Mouse (Mus musculus) v-Abl transformed pro-B cells (cell line): ENCODE results near the gene Lars2.

Experiments used
- in situ Hi-C, 2 experiments: fragments of 400-800 bp; cut with MboI; formaldehyde crosslinking; loops; one replicate each; pipeline ENCODE4 v1.15.1; 2025; ENCODE audit not compliant: unreplicated experiment in 2 of 2

Gene Lars2

DNA sequence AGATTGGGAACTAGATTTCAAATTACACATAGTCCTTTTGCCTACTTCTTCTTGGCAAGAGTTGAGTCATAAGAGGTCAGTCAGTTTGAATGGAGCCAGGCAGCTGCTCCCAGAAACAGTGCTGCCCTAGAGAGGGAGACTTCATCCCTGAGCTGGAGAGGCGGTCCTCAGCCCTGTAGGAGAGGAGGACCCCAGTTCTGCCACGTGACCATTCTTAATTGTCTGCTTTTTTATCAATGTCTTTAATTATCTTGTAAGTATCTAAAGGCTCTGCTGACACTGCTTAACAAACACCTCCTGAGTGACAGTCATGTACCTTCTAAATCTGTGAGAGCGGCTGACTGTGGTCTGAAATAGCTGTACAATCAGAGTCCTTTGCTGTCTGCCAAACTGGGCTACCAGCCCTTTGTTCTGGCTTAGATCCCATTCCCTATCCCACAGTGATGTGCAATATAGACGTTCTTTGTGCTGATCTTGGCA, 100.5 kb downstream of the Lars2 start:
- in situ Hi-C loops, result no loop called here

GRCm38 (mm10) chr9:123468406-123469085, 101.8 kb downstream of the Lars2 start:
- in situ Hi-C loops, result no loop called here

GRCm38 (mm10) chr9:123469087-123469486, 102.4 kb downstream of the Lars2 start:
- in situ Hi-C loops, result no loop called here

GRCm38 (mm10) chr9:123473377-123473776, 106.7 kb downstream of the Lars2 start:
- in situ Hi-C loops, result no loop called here

- in situ Hi-C loops, result loop anchor here (5.0 to 25.0 kb wide), 2 partner anchors 37 to 1763 kb away; partner anchors contain the start of genes Nktr (in 1 of the 2), Sec22c (in 1 of the 2) and Ss18l2 (in 1 of the 2)
These were observed 108.8 kb downstream of the Lars2 start for GRCm38 (mm10) chr9:123475569-123475968.

GRCm38 (mm10) chr9:123478031-123478585, 111.4 kb downstream of the Lars2 start:
- in situ Hi-C loops, result loop anchor here (5.0 to 25.0 kb wide), 2 partner anchors 34 to 1766 kb away; partner anchors contain the start of genes Nktr (in 1 of the 2), Sec22c (in 1 of the 2) and Ss18l2 (in 1 of the 2)

DNA sequence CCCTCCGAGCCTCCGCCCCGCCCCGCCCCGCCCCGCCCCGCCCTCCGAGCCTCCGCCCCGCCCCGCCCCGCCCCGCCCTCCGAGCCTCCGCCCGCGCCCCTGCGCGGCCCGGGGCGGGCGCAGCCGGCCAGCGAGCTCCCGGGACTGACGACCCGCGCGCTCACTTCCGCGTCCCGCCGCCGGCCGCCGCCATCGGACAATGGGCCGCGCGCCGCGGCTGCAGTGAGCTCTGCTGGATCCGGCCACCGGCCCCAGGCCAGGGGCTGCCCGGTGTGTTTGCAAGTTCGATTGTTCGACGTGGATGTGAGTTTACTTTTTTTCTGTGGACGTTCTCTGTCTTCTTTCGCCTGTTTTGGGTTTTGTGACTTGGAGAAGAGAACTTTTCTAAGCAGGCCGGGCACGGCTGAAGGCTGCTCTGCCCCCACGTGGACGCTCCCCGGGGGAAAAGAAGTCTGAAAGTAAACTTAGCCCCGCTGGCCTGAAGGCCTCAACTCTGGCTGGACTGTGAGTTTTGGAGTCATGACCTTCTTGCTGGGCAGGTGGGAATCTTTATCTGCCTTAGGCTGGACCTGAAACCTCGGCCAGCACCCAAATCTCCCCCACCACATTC, 112.0 kb downstream of the Lars2 start, which contains the start of gene Limd1:
Gene Limd1 (plus strand): TSS at position 121 of the 610 bp plus-strand sequence.
- in situ Hi-C loops, result loop anchor here (5.0 to 25.0 kb wide), 2 partner anchors 34 to 1766 kb away; partner anchors contain the start of genes Nktr (in 1 of the 2), Sec22c (in 1 of the 2) and Ss18l2 (in 1 of the 2)

- in situ Hi-C loops, result loop anchor here (5.0 to 25.0 kb wide), 2 partner anchors 33 to 1767 kb away; partner anchors contain the start of genes Nktr (in 1 of the 2), Sec22c (in 1 of the 2) and Ss18l2 (in 1 of the 2)
These were observed 112.5 kb downstream of the Lars2 start for GRCm38 (mm10) chr9:123479196-123479669.

DNA sequence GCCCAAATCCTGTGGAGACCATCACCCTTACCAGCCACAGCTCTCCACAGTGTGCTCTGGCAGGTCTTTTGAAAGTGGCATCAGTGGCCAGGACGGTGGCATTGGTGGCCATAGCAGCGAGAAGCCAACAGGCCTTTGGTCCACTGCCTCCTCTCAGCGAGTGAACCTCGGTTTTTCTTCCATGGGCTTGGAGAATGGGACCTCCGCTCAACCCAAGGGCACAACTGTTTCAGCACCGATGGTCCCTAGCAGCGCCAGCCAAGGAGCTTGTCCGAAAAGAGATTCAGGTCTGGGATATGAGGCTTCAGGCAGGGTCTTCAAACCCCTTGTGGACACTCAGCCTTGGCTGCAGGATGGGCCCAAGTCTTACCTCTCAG, 113.1 kb downstream of the Lars2 start:
- in situ Hi-C loops, result loop anchor here (5.0 to 25.0 kb wide), 3 partner anchors 32 to 1768 kb away; partner anchors contain the start of genes Nktr (in 1 of the 2), Sacm1l (in 1 of the 2), Sec22c (in 1 of the 2) and Ss18l2 (in 1 of the 2)

DNA sequence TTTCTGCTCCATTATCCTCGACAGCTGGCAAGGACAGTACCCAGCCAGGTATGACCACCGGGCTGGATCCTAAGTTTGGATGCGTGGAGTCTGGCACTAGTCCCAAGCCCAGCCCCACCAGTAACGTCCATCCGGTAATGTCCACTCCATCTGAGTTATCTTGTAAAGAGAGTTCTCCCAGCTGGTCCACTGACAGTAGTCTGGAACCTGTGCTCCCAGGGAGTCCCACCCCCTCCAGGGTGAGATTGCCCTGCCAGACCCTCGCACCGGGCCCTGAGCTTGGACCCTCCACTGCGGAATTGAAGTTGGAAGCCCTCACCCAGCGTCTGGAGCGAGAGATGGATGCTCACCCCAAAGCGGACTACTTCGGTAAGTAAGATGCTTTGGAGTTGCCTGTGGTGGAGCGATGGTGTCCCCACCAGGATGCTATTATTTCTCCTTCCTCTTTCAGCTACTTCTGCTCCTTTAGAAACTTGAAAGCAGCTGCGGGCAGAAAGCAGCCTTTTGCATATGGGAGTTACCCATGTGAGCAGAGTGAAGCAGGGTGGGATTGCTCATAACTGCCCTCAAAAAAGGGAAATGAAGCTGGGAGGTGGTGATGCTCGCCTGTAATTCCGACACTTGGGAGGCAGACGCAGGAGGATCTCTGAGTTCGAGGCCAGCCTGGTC, 113.7 kb downstream of the Lars2 start:
- in situ Hi-C loops, result loop anchor here in 1 of 2 experiments (5.0 to 25.0 kb wide), 2 partner anchors 47 to 1768 kb away; partner anchors contain the start of genes Nktr, Sacm1l, Sec22c and Ss18l2

- in situ Hi-C loops, result loop anchor here in 1 of 2 experiments (5.0 to 25.0 kb wide), 2 partner anchors 46 to 1769 kb away; partner anchors contain the start of genes Nktr, Sacm1l, Sec22c and Ss18l2
These were observed 114.4 kb downstream of the Lars2 start for GRCm38 (mm10) chr9:123481136-123481535.

GRCm38 (mm10) chr9:123483598-123483997, 116.9 kb downstream of the Lars2 start:
- in situ Hi-C loops, result loop anchor here in 1 of 2 experiments (5.0 to 25.0 kb wide), 2 partner anchors 44 to 1771 kb away; partner anchors contain the start of genes Nktr, Sacm1l, Sec22c and Ss18l2

DNA sequence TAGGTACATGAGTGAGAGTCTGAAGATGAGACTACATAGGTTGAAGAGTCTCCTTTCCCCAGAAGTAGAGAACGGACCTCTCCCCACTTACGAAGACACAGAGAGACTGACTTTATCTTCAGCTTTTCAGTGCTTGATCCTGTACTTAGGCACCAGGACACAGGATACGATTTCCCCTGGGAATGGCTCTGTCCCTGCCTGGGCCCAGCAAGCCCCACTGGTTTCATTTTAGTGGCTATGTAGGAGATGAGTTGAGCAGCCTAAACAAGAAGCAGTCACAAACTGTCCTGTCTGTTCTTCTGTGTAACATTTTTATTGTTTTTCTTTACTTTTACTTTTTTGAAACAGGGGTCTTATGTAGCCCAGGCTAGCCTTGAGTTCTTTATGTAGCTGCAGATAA, 118.1 kb downstream of the Lars2 start:
- in situ Hi-C loops, result loop anchor here in 1 of 2 experiments (5.0 to 25.0 kb wide), 2 partner anchors 42 to 1773 kb away; partner anchors contain the start of genes Nktr, Sacm1l, Sec22c and Ss18l2

DNA sequence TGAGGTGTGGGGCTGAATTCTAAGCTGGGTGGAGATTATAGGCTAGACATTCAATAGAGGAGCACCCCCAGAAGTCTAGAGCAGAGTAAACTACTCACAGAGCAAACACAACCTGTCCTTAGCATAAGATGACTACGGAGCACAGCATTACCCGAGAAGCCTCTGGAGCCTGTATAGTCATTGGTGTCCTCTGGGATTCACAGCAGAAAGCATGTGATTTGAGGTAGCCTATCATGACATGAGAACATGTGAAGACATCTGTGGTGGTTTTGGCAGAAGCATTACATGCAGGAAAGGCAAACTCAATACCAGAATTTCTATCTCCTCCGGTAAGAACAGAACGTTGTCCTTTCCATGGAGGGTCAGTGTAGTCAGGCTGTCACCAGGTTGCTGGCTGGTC, 118.8 kb downstream of the Lars2 start:
- in situ Hi-C loops, result loop anchor here in 1 of 2 experiments (25.0 kb wide), 1 partner anchor 1773 kb away; the partner anchor contains the start of genes Nktr, Sec22c and Ss18l2

- in situ Hi-C loops, result loop anchor here in 1 of 2 experiments (25.0 kb wide), 1 partner anchor 1774 kb away; the partner anchor contains the start of genes Nktr, Sec22c and Ss18l2
These were observed 119.9 kb downstream of the Lars2 start for GRCm38 (mm10) chr9:123486635-123487034.

DNA sequence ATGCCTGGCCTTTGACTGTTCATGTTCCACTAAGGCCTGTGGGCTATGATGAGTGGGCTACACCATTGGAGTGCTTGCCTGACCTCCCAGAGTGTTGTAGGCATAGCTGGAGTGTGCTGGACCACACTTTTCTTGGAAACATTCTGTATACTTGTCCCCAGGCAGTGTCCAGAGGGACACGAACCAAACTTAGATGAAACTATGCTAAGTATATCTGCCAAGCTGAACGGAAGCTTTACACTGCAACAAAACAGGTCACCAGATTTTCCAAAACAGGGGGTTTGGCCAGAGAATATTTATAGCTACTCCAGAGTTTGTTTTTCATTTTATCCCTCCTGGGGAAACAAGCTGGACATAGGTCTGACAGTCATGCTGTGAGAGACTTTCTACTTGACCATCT, 122.3 kb downstream of the Lars2 start:
- in situ Hi-C loops, result loop anchor here in 1 of 2 experiments (25.0 kb wide), 1 partner anchor 1777 kb away; the partner anchor contains the start of genes Nktr, Sec22c and Ss18l2

- in situ Hi-C loops, result loop anchor here in 1 of 2 experiments (25.0 kb wide), 1 partner anchor 1778 kb away; the partner anchor contains the start of genes Nktr, Sec22c and Ss18l2
These were observed 123.1 kb downstream of the Lars2 start for GRCm38 (mm10) chr9:123489727-123490343.

GRCm38 (mm10) chr9:123490930-123491329, 124.2 kb downstream of the Lars2 start:
- in situ Hi-C loops, result loop anchor here in 1 of 2 experiments (25.0 kb wide), 1 partner anchor 1779 kb away; the partner anchor contains the start of genes Nktr, Sec22c and Ss18l2
